Mouse (Mus musculus) bone marrow macrophage, adult 2 months (primary cell): ENCODE measurements around the gene S100a11. TPM values are rescaled to one million over a fixed set of nuclear protein-coding genes. Genes with fewer than 3 reads are reported as not detected.
"Not testable (repeated sequence)": the region's sequence is repeated elsewhere in the genome, so short reads cannot be mapped to it uniquely, and the experiment has no call there.

ENCODE experiments used
- H3K27ac ChIP-seq: 2 replicates; pipeline ENCODE4 v1.5.1; 2012; ENCODE audit warnings: low read depth, low read length; ENCODE audit not compliant: insufficient read depth
- H3K4me1 ChIP-seq: 2 replicates; pipeline ENCODE4 v1.6.1; 2012; ENCODE audit warnings: low read length; ENCODE audit not compliant: control insufficient read depth, insufficient read depth
- H3K4me3 ChIP-seq: 2 replicates; pipeline ENCODE4 v1.5.1; 2012; ENCODE audit warnings: mild to moderate bottlenecking, low read length, moderate library complexity; ENCODE audit not compliant: insufficient read depth
- CTCF ChIP-seq: IDR thresholded peaks from 2 replicates; pipeline ENCODE4 v1.5.1; 2012; ENCODE audit warnings: low read depth, mild to moderate bottlenecking, low read length, moderate library complexity
- POLR2A ChIP-seq: IDR thresholded peaks from 2 replicates; pipeline ENCODE4 v1.6.1; 2012; ENCODE audit warnings: mild to moderate bottlenecking, low read depth, low read length, borderline replicate concordance
- polyA plus RNA-seq: library from polyadenylated mRNA; stranded (reverse); fragments of >200 nt; gene quantifications from 2 replicates; pipeline ENCODE4 v1.2.4, GENCODE M21; 2012; ENCODE audit not compliant: missing spikeins, insufficient read depth, insufficient read length

Gene S100a11
- polyA plus RNA-seq, 1 experiment, result 357 TPM

DNA sequence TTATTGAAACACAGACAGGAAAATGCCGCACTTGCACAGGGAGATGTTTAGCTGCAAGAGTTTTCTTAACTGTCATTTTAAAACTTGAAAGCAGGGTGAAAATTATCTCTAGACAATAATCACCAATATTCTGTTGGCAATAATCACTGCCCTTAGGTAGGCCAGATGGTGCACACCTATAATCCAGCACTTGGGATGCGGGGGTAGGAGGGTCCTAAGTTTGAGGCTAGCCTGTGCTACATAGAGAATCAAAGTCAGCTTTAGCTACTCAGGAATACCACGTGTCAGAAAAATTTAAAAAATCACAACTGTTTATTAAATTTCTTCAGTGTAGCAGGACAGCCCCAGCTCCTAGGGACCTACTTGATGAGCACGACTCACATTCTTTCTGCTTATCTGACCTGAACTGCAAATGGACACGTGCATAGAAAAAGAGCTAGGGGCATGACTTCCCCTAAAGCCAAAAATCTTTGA is 395 bp upstream of the S100a11 start:
- Histone ChIP-seq H3K4me3 (peak overlapping the region; percentile 60; the same call in 1 of the 2 replicates), H3K27ac (no peak overlapping the region), H3K4me1 (peaks cover 15% of the 10 kb centered on the region)
- TF ChIP-seq CTCF (no peak), POLR2A (no peak)

GRCm38 (mm10) chr3:93521462-93522057 is 1.3 kb downstream of the S100a11 start:
- TF ChIP-seq POLR2A (no peak), CTCF (no peak)
- Histone ChIP-seq H3K4me1 (peaks cover 15% of the 10 kb centered on the region), H3K4me3 (no peak overlapping the region), H3K27ac (no peak overlapping the region)

DNA sequence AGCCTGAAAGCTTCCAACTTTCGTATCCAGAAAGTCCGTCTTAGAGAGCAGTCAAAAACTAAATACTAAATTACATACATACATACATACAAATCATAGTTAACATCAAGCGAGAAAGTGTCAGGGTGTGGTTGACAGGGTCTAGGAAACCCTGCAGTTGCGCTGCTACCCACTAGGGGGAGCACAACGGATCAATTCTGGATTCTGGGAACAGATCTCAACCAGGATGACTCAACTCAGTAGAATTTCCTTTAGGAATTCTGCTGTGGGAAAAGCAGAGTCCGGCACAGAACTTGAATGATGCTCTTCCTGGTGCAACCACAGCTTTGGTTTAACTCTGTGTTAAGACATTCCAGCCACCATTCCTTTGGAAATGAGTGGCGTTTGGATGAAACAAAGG is 2.3 kb downstream of the S100a11 start:
- Histone ChIP-seq H3K27ac (no peak overlapping the region), H3K4me3 (no peak overlapping the region), H3K4me1 (peaks cover 15% of the 10 kb centered on the region)
- TF ChIP-seq POLR2A (no peak), CTCF (peak; percentile 77)

- TF ChIP-seq CTCF, result no peak
- TF ChIP-seq POLR2A, result no peak
- H3K27ac ChIP-seq, result no peak overlapping the region
- H3K4me3 ChIP-seq, result no peak overlapping the region
- H3K4me1 ChIP-seq, result peaks cover 2% of the 10 kb centered on the region; the same call in 1 of the 2 replicates
These were observed 7.0 kb downstream of the S100a11 start for GRCm38 (mm10) chr3:93527300-93527699.

DNA sequence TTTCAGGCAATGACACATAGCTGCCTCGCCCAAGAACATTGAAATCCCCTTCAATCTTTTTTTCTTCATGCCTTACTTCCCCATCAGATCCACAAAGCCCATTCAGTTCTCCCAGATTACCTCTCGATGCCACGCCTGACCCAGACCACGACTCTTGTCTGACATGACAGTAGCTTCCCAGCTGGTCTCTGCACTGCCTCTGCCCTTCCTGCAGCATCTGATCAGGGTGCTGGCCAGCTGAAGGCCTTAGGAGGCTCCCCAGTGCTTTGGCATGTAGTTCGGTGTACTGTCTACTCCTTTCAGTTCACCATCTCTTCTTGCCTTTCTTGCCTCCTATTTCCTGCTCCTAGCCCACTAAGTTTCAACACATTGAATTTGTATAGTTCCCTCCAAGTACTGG is 8.5 kb downstream of the S100a11 start:
- Histone ChIP-seq H3K4me1 (no peaks in the 10 kb centered on the region), H3K27ac (no peak overlapping the region), H3K4me3 (no peak overlapping the region)
- TF ChIP-seq POLR2A (no peak), CTCF (no peak)

DNA sequence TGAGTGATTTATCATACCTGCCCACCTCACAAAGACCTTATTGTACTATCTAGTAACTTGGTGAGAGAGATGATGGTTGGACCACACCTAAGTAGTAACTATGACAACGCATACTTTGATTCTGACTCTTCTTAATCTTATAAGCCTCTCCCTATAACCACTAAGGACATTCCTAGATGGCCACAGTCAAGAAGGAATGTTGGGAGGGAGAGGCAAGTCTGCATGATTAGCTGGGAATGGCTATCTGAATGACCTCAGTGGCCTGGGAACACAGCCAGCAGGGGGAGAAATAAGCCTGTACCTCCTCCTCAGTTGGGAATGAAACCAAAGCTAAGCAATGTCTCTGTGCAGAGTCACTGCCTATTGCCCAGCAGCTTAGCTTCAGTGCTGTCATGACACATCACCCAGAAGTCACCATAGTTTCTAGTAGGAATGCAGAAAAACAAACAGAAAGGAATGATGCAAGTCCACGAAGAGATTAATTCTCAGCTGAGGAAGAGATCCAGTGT is 16.8 kb downstream of the S100a11 start:
- H3K4me3 ChIP-seq, result no peak overlapping the region
- no peak overlapping the region for H3K27ac ChIP-seq
- H3K4me1 ChIP-seq, result peaks cover 4% of the 10 kb centered on the region
- TF ChIP-seq POLR2A (no peak), CTCF (no peak)

DNA sequence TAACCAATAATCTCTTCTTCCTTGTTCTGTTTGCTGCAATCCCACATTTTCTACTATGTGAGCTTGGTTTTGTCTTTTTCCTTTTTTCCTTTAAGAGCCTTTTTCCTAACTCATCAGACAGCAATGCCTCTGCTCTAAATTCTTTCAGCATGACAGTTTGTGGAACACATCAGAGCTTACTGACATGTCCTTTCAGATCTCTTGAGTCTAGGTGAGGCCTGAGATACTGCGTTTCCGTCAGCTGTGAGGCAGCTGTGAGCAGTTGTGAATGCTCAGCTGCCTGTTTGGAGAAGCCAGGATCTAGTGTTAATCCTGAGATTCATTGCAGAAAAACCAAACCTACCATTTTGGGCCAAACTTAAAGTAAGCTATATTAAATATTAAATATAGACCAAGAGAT is 18.2 kb downstream of the S100a11 start:
- Histone ChIP-seq H3K4me3 (no peak overlapping the region), H3K4me1 (peaks cover 4% of the 10 kb centered on the region), H3K27ac (no peak overlapping the region)
- TF ChIP-seq POLR2A, result no peak
- no peak for TF ChIP-seq CTCF

DNA sequence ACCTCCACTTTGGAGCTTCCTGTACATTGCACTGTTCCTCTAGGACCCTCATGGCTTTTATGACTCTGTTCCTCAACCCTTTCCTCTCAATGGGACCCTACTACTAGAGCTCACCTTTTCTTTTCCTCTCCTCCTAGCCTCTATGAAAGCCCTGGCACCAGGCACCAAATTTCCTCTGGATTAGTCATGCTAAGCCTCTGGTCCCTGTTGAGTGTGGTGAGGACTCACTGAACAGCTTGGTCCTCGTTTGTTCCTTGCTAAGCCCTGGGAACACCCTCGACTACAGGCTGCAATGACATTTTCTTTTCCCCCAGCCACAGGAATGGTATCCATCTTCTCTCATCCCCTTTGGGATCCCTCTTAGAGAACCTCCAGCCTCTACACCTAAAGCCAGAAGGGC is 21.2 kb downstream of the S100a11 start:
- Histone ChIP-seq H3K4me3 (no peak overlapping the region), H3K27ac (no peak overlapping the region), H3K4me1 (peaks cover 7% of the 10 kb centered on the region)
- no peak for TF ChIP-seq CTCF
- TF ChIP-seq POLR2A, result no peak

DNA sequence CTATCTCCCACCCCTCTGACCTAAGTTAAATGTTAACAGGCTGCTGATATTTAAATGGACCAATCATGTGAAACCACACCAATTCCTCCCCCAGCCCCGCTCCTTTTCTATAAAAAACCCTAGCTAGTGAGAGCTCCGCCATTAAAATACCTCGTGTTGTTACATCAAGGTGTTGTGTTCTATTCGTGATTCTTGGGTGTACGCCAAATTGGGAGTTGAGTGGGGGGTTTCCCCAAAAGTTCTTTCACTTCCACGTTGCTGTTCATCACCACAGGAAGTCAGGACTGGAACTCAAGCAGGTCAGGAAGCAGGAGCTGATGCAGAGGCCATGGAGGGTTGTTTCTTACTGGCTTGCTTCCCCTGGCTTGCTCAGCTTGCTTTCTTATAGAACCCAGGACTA is 23.9 kb downstream of the S100a11 start:
- not testable (repeated sequence) for H3K4me3 ChIP-seq, H3K27ac ChIP-seq, H3K4me1 ChIP-seq

- 0 out of 2 replicates have a peak overlapping the region, but pooled peaks have one; percentile 1 for H3K4me3 ChIP-seq
- TF ChIP-seq POLR2A (no peak), CTCF (peak; percentile 82; the same call in 1 of the 2 replicates)
- H3K4me1 ChIP-seq, result peaks cover 18% of the 10 kb centered on the region
- no peak overlapping the region for H3K27ac ChIP-seq
These were observed 26.9 kb downstream of the S100a11 start for GRCm38 (mm10) chr3:93547099-93547648.
